Mouse (Mus musculus) ES-Bruce4 (cell line): ENCODE results near the gene Gspt1.

Experiments used
- CTCF ChIP-seq: IDR thresholded peaks from one replicate; pipeline ENCODE4 v1.8.1; 2011; ENCODE audit warnings: low read depth, low read length
- POLR2A ChIP-seq: IDR thresholded peaks from one replicate; pipeline ENCODE4 v1.8.1; 2011; ENCODE audit warnings: low read length; ENCODE audit not compliant: insufficient read depth

DNA sequence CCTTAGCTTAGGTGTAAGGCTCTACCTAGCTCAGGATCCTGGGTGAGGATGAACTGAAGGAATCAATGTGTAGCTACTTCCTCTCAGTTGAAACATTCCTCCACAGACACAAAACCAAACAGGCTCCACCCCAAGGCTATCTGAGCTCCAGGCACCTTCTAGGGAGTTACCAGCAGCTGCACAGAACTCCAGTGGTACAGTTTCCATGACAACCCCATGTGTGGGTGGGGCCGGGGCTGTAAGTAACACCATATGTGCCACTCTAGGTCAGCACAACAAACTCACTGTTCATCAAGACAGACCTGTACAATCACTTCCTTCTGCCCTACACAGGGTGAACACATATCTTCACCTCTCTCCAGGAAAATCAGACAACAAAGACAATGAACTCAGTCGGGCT is 55.7 kb downstream of the Gspt1 start:
- no peak for TF ChIP-seq CTCF
- TF ChIP-seq POLR2A = no peak
